Mouse (Mus musculus) activated CD4-positive, CD25-positive, alpha-beta regulatory T cell (primary cell): Measurements from ENCODE around the gene Pcdh19. TPM values are rescaled to one million over a fixed set of nuclear protein-coding genes. Genes with fewer than 3 reads are reported as not detected.

Source experiments
- polyA plus RNA-seq, 2 experiments: library from polyadenylated mRNA; unstranded; fragments of 100-300 nt; shearing (Covaris generic); gene quantifications; one replicate each; pipeline ENCODE4 v1.2.1; 2017

Gene Pcdh19
- polyA plus RNA-seq: not detected

GRCm38 (mm10) chrX:133688840-133689239 lies at the start of gene Pcdh19:
Pcdh19 (minus strand) TSS chrX:133688987.

Other genes starting within 250 kb of the Pcdh19 start
- gene Tnmd, start 162.0 kb upstream of the Pcdh19 start, polyA plus RNA-seq: not detected
- 1 to 10 TPM; 2.5 to 5.7 TPM for gene Tspan6, start 209.4 kb upstream of the Pcdh19 start, polyA plus RNA-seq
- gene Srpx2, start 219.4 kb upstream of the Pcdh19 start, polyA plus RNA-seq: under 1 TPM in 1 of 2 experiments, not detected in 1; 0.13 TPM